Mouse (Mus musculus) cerebellum, adult 2 months (tissue): ENCODE measurements around the gene Kif15.

ENCODE experiments used
- CTCF ChIP-seq: fragments of 200-500 bp; IDR thresholded peaks from 2 replicates; pipeline ENCODE4 v1.5.1; 2011; ENCODE audit warnings: low read depth, mild to moderate bottlenecking, control low read depth, low read length, moderate library complexity, borderline replicate concordance; ENCODE audit not compliant: insufficient read depth
- POLR2A ChIP-seq: fragments of 200-500 bp; IDR thresholded peaks from 2 replicates; pipeline ENCODE4 v1.6.1; 2011; ENCODE audit warnings: low read length, control low read depth, borderline replicate concordance; ENCODE audit not compliant: insufficient read depth

DNA sequence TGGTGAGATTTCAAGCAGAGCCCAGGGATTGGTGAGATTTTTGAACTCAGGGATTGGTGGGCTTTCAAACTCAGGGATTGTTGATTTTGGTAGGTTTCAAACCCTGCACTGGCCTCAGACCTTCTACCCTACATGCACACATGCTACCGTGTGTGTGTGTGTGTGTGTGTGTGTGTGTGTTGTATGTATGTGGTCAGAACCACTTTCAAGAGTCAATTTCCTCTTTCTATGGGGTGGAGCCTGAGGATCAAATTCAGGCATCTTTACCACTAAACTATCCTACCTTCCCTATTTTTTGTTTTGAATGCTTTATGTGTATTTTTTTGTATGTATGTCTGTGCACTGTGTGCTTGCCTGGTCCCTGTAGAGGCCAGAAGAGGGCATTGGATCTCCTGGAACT, 96.8 kb downstream of the Kif15 start:
- TF ChIP-seq CTCF (no peak), POLR2A (no peak)
